Mouse (Mus musculus): Measurements from ENCODE around the gene Gprin1.

Gprin1 gene

DNA sequence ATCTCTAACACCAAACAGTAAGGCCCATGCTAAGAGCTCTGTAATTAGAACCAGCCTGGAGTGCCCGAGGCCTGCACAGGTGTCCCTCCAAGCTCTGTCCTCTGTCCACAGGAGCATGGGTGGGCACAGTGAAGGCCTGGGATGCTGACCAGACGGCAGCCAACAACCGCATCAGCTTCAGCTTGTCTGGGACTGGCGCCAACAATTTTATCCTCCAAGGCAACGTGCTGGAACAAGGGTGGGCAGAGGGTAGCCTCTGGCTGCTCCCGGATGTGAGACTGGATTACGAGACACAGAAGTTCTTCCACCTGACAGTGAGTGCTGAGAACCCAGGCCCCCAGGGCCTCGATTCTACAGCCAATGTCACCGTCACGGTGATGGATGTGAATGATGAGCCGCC is 23.5 kb downstream of the Gprin1 start:
- DNase-seq (ENCODE audit: low read depth): no peak

GRCm38 (mm10) chr13:54723143-54723542 is 26.5 kb downstream of the Gprin1 start:
- no peak for DNase-seq (ENCODE audit: low read depth)

DNA sequence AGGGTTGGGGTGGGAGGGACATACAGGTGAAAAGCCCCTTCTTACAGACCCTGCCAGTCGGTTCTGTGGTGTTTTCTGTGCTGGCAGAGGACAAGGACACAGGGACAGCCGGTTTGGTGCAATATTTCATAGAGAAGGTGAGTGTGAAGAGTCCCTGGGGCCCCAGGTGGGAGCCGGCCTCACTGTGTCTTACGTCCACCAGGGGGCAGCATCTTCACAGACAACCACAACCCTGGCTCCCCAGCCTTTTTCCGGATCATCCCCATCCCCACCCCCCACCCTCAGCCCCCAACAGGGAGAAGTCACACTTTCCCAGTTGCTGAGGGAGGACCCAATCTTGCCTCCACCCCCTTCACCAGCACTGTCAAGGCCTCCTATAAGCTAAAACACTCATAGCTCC is 32.8 kb downstream of the Gprin1 start:
- peak; percentile 19 for DNase-seq (ENCODE audit: low read depth)

DNA sequence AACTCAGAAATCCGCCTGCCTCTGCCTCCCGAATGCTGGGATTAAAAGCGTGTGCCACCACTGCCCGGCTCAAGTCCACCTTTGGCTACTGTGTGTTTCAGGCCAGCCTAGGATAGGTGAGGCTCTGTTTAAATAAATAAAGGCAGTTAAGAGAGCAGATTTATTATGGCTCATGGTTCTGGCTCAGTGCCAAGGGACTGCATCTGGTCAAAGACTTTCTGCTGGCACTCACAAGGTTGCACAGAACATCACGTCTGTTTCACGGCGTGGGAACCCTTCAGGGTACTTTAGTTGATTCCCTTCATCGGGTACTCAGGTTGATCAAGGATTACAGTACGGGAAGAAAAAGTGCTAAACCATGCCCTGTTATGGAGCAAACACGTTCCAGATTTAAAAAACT is 34.7 kb downstream of the Gprin1 start:
- DNase-seq (ENCODE audit: low read depth): no peak

DNA sequence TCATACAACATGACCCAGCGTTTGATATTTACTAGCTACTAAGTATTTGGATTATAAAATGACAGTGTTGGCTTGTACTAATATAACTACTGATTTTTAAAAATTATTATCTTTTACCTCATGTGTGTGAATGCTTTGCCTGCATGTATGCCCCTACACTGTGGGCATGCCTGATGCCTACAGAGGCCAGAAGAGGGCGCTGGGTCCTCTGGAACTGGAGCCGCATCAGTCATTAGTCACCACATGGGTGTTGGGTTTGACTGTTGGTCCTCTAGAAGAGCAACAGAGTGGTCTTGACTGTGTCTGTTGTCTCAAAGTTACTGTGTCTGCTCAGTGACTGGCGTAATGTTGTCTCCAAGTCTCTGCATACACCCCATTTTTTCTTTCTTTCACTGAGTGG is 35.3 kb downstream of the Gprin1 start:
- no peak for DNase-seq (ENCODE audit: low read depth)

DNA sequence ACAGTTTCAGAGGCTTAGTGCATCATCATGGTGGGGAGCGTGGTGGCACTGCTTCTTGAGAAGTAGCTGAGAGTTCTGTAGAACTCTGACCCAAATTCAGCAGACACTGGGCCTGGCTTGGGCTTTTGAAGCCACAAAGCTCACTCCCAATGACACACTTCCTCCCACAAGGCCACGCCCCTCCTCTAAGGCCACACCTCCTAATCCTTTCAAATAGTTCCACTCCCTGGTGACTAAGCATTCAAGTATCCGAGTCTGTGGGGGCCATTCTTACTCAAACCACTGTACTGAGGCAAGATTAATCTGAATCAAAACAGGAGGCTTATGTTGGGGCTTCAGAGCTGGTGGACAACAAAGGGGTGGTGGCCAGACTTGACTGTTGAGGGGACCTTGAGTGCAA is 38.8 kb downstream of the Gprin1 start:
- DNase-seq (ENCODE audit: low read depth): no peak

DNA sequence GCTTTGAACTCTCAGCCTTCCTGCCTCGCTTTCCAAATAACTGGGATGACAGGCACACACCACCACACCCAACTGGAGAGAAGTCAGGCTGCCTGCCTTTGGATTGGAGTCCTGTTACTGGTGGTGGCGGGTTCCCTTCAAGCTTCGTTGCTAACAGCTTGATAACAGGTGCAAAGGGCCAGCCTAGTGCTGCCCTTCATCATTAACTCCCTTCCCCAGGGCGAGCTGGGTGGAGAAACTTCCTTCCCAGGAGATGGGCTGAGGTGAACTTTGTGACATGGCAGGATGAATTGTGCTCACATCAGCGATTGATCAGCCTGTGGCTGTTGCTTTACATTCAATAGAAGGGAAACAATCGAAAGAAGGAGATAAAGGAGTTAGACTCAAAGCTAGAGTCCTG is 44.8 kb downstream of the Gprin1 start:
- no peak for DNase-seq (ENCODE audit: low read depth)

DNA sequence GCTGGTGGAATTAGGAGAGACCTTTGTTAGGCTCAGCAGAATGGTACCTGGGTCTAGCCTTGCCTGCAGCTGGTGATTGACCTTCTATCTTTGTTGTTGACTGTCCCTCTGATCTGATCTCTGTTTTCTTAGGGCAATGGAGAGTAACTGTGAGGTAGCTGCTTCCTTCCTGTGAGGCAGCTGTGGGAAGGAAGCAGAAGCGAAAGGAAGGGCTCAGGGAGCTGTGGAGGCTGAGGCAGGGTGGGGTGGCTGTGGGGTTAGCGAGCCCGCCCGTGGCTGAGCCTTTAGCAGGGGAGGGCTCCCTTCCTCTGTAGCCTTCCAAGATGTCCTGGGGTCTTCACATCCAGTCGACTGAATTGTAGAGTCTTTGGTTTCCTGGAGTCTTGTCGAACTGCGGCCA is 47.2 kb downstream of the Gprin1 start:
- DNase-seq (ENCODE audit: low read depth): no peak

GRCm38 (mm10) chr13:54701243-54701642 is 48.4 kb downstream of the Gprin1 start, which contains the start of gene Cdhr2:
Gene Cdhr2, plus strand, starts transcription at chr13:54701461.
- DNase-seq (ENCODE audit: low read depth): no peak

GRCm38 (mm10) chr13:54695479-54696230 is 54.0 kb downstream of the Gprin1 start:
- no peak for DNase-seq (ENCODE audit: low read depth)

DNA sequence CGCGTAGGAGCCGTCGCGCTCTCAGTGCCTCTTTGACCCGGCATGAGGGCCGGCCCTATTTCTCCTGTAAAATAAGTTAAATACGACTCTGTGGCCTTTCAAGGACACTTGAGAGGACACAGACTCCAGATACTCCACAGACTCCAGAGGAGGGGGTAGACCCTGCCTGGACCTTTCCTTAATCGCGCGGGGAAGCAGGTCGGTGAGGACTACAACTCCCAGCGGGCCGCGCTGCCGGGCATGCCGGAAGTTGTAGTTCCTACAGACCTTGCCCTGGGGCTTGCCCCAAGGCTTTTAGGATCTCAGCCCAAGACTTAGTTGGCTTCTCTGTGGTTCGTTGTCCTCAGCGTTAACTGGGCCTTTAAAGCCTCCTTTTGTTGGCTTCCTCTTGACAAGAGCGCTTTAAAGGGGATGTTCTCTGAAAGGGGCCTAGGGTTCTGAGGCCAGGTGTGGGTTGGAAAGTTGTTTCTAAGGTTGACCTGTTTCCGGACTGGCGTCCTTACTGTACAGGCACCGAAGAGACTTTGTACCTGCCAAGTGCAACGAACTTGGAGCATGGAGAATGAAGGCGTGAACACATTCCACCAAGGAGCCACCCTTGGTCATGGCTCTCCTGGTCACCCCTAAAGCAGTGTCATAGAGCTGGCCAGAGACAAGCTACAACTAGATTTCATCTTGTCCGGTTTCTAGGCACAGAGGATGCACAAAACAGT is 55.2 kb downstream of the Gprin1 start:
- peak; percentile 68 for DNase-seq (ENCODE audit: low read depth)

- peak; percentile 97 for DNase-seq (ENCODE audit: low read depth)
These were observed 55.9 kb downstream of the Gprin1 start, which contains the start of gene Rnf44 for GRCm38 (mm10) chr13:54693558-54694347. Gene Rnf44, minus strand, starts transcription at chr13:54693907.

- DNase-seq (ENCODE audit: low read depth): no peak
These were observed 56.7 kb downstream of the Gprin1 start for GRCm38 (mm10) chr13:54692711-54693557.

DNA sequence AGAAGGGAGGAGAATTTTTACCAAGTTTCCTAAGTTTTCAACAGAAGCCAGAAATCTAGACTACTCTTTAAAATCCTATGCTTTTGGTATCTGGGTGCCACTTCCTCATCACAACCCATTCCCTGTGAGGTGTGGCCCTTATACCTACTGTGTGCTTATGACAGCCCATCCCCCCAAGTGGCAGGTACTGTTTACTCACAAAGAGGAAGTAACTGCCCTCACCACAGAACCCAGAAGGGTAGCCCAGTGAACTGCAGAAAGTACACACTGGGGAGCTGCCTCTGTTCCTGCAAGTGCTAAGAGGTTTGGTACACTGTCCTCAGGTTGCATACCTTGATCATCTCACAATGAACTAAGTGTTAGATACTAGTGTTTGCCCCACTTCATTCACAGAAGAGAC is 57.9 kb downstream of the Gprin1 start:
- no peak for DNase-seq (ENCODE audit: low read depth)

DNA sequence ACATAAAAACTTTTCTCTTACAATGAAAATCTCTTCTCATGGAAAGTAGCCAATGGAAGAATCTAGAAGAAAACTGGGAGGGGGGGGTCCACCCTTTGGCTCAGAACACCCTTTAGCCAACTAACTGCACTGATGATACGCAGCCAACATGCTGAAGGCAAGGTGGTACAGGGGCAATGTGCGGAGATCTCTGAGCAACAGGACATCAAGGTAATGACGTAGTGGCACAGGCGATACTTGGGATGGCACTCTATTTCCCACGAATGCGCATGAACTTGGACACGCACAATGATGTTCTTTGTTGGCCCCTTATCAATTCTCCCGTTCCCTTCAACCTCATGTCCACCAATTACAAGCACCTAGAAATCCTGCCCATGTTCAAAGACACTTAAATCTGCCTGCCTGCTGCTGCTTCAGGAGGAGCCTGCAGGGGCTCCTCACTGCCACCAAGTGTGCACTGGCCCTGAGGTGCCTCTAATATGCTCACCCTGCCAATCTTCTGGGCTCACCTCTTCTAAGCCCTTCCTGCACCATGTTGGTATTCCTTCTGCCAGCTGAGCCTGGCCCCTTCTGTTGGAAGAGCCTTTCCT is 59.4 kb downstream of the Gprin1 start:
- no peak for DNase-seq (ENCODE audit: low read depth)

DNA sequence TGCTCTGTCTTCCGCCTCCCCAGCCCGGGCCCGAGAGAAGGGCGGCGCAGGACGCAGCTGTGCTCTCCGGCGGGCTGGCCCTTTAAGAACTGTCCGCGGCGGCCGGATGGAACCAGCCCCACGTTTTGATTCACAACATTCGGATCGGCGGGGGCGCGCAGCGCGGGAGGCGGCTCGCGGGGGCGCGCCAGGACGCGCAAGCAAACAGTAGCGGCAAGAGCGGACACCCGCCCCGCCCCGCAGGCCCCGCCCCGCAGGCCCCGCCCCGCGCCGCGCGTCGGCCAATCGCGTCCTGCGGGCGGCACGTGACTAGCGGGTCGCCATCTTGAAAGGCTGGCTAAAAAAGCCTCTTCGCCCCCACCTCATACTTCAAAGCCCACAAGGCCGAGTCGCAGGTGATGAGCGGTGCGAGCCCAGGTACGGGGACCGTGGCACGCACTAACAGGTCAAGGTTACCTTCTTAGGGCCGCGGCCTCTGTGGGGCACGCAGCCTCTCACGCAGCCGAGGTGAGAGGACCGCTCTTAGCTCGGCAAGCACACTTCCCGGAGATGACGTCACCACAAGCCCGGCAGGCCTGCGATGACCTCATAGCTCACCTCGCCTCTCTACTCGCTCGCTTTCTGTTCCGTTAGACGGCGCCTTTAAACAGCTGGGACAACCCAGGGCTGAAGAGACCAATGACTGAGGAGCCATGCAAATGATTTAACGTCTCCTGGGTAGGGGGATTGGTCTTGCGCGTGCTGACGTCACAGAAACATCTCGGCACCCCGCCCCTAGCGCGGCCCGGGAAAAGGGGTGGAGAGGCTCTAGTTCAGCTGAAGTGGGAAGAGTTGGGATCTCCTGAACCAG is 61.9 kb downstream of the Gprin1 start:
- DNase-seq (ENCODE audit: low read depth): peak; percentile 92

- DNase-seq (ENCODE audit: low read depth): no peak
These were observed 62.6 kb downstream of the Gprin1 start for GRCm38 (mm10) chr13:54687096-54687495.
